Mouse (Mus musculus) stomach, postnatal 0 days (tissue): ENCODE measurements around the gene Epha6.

Source experiments
- CTCF ChIP-seq: IDR thresholded peaks from 2 replicates; pipeline ENCODE4 v1.5.1; 2016; ENCODE audit warnings: antibody characterized with exemption, low read depth, mild to moderate bottlenecking, moderate library complexity
- EP300 ChIP-seq: optimal IDR thresholded peaks from 2 replicates; pipeline ENCODE3; 2016; ENCODE audit warnings: antibody characterized with exemption

GRCm38 (mm10) chr16:60604613-60605012 is 718 bp downstream of the Epha6 start:
- no peak for TF ChIP-seq CTCF
- no peak for TF ChIP-seq EP300
